Mouse (Mus musculus) kidney, postnatal 25 days (tissue): ENCODE measurements around the gene Dennd1a.

ENCODE experiments used
- DNase-seq, 2 experiments: peaks; one replicate each; pipeline ENCODE4 v3.0.0; 2021; ENCODE audit warnings: mixed read lengths in 2 of 2

Dennd1a gene

GRCm38 (mm10) chr2:37767080-37767547 lies 520.1 kb downstream of the Dennd1a start:
- DNase-seq: peak; percentile 55 to 56

GRCm38 (mm10) chr2:37766027-37766761 lies 521.0 kb downstream of the Dennd1a start:
- DNase-seq: no peak

GRCm38 (mm10) chr2:37765082-37765483 lies 522.1 kb downstream of the Dennd1a start:
- no peak for DNase-seq

- no peak for DNase-seq
Observed at GRCm38 (mm10) chr2:37764514-37764913, 522.7 kb downstream of the Dennd1a start.

GRCm38 (mm10) chr2:37763638-37764037 lies 523.6 kb downstream of the Dennd1a start:
- DNase-seq: no peak

- no peak for DNase-seq
Observed at GRCm38 (mm10) chr2:37760633-37761032, 526.6 kb downstream of the Dennd1a start.

- DNase-seq: no peak
Observed at GRCm38 (mm10) chr2:37758343-37759015, 528.7 kb downstream of the Dennd1a start.

- DNase-seq: no peak
Observed at GRCm38 (mm10) chr2:37757784-37758183, 529.4 kb downstream of the Dennd1a start.

GRCm38 (mm10) chr2:37757016-37757415 lies 530.2 kb downstream of the Dennd1a start:
- DNase-seq: no peak

GRCm38 (mm10) chr2:37756220-37756930 lies 530.8 kb downstream of the Dennd1a start:
- no peak for DNase-seq

GRCm38 (mm10) chr2:37751114-37751513 lies 536.1 kb downstream of the Dennd1a start:
- no peak for DNase-seq

GRCm38 (mm10) chr2:37749323-37749722 lies 537.9 kb downstream of the Dennd1a start:
- no peak for DNase-seq
